Mouse (Mus musculus): Measurements from ENCODE around the gene Kcmf1.

- no peak for TF ChIP-seq CTCF (IDR thresholded peaks at IDR 0.05; ENCODE audit: low read depth)
- TF ChIP-seq EP300 (optimal IDR thresholded peaks at IDR 0.05), result no peak
Measured at GRCm38 (mm10) chr6:72881619-72881979, 18.2 kb downstream of the Kcmf1 start.

Data from stomach, postnatal 0 days (tissue).